Mouse (Mus musculus) forebrain, embryonic 16.5 days (tissue): Measurements from ENCODE around the gene Ccndbp1. TPM values are rescaled to one million over a fixed set of nuclear protein-coding genes. Genes with fewer than 3 reads are reported as not detected.
"Not testable (repeated sequence)": the region's sequence is repeated elsewhere in the genome, so short reads cannot be mapped to it uniquely, and the experiment has no call there.

Source experiments
- ATAC-seq: fragments of 200-750 bp; cut with Nextera tagmentation; 2 replicates; pipeline ENCODE4 v1.8.0; 2017; ENCODE audit warnings: mild to moderate bottlenecking, moderate library complexity
- H3K27ac ChIP-seq: fragments of 300-500 bp; sonication (generic); 2 replicates; pipeline ENCODE4 v1.5.1; 2014; ENCODE audit warnings: low read length, control low read depth
- H3K27me3 ChIP-seq: fragments of 300-500 bp; sonication (generic); replicated peaks from 2 replicates; pipeline ENCODE4 v1.6.1; 2014; ENCODE audit warnings: low read length; ENCODE audit not compliant: control insufficient read depth, insufficient read depth
- H3K36me3 ChIP-seq: fragments of 300-500 bp; sonication (generic); 2 replicates; pipeline ENCODE4 v1.6.1; 2014; ENCODE audit not compliant: control insufficient read depth, insufficient read depth
- H3K4me1 ChIP-seq: fragments of 300-500 bp; sonication (generic); replicated peaks from 2 replicates; pipeline ENCODE4 v1.6.1; 2014; ENCODE audit warnings: low read length; ENCODE audit not compliant: control insufficient read depth, insufficient read depth
- H3K4me2 ChIP-seq: fragments of 300-500 bp; sonication (generic); 2 replicates; pipeline ENCODE4 v1.6.1; 2014; ENCODE audit warnings: mild to moderate bottlenecking, low read length, control low read depth
- H3K4me3 ChIP-seq: fragments of 300-500 bp; sonication (generic); replicated peaks from 2 replicates; pipeline ENCODE4 v1.5.1; 2014; ENCODE audit warnings: mild to moderate bottlenecking, low read length, control low read depth
- H3K9ac ChIP-seq: fragments of 300-500 bp; sonication (generic); replicated peaks from 2 replicates; pipeline ENCODE4 v1.6.1; 2014; ENCODE audit warnings: low read depth, low read length, control low read depth
- H3K9me3 ChIP-seq: fragments of 300-500 bp; sonication (generic); 2 replicates; pipeline ENCODE4 v1.6.1; 2016; ENCODE audit warnings: low read length; ENCODE audit not compliant: control insufficient read depth
- WGBS: fragments of 180-500 bp; shearing (Covaris S2); extraction: QIAGEN DNeasy Blood & Tissue Kit; methylation state at CpG from one replicate; pipeline ENCODE4 v1.1.7; 2014; 5-methylcytosine and 5-hydroxymethylcytosine counted together
- polyA plus RNA-seq: library from polyadenylated mRNA; unstranded; fragments of >200 nt; fragmentation: Nextera tagmentation; extraction: Ambion mirVana; gene quantifications from 2 replicates; pipeline ENCODE4 v1.2.1, GENCODE M21; 2015

The Ccndbp1 gene
- polyA plus RNA-seq, 1 experiment from 2014 or later = 79.1 TPM

DNA sequence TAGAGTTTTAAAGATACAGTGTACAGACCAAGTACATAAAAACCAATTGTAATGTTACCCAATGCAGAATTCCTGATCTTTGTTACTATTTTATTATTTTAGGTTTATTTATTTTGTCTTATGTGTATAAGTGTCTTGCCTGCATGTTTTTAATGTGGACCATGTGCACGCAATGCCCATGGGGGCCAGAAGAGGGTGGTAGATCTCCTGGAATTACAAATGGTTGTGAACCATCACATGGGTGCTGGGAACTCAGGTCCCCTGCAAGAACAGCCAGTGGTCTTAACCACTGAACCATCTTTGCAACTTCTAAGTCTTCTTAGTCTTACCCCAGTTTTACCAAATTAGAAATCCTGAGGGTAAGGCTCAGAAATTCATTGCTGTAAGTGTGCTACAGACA, 23.0 kb upstream of the Ccndbp1 start:
- no peaks in the 10 kb centered on the region for H3K27me3 ChIP-seq
- H3K27ac ChIP-seq = no peak overlapping the region
- H3K9ac ChIP-seq = no peak overlapping the region
- H3K4me1 ChIP-seq = no peaks in the 10 kb centered on the region
- 88% methylated on average over 1 of the region's 1 CpGs for WGBS
- no peak overlapping the region for H3K4me3 ChIP-seq
- H3K4me2 ChIP-seq = no peak overlapping the region
- no peaks in the 10 kb centered on the region for H3K9me3 ChIP-seq
- no peak for ATAC-seq
- no peaks in the 10 kb centered on the region for H3K36me3 ChIP-seq

DNA sequence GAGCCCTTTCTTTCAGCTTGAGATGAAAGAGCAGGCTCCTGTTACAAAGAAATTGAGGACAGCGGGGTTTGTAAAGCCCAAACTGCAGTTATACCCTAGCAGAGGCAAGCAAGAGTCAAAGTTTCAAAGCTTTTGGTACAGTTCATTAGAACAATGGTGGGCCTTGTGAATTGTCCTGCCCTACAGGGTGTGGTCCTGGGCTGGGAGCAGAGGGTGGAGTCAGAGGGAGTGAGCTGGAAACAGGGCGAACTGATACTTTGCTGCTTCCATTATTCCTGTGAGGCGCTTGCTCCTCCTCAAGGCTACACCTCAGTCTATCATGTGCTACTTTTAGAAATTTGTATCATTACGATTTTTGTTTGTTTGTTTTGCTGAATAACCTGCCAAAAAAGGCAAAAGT, 17.0 kb upstream of the Ccndbp1 start:
- Histone ChIP-seq H3K9me3 (no peaks in the 10 kb centered on the region), H3K36me3 (no peaks in the 10 kb centered on the region), H3K9ac (no peak overlapping the region), H3K4me2 (no peak overlapping the region), H3K4me1 (no peaks in the 10 kb centered on the region), H3K4me3 (no peak overlapping the region), H3K27ac (no peak overlapping the region), H3K27me3 (no peaks in the 10 kb centered on the region)
- 67% methylated on average over 4 of the region's 4 CpGs for WGBS
- ATAC-seq = no peak

DNA sequence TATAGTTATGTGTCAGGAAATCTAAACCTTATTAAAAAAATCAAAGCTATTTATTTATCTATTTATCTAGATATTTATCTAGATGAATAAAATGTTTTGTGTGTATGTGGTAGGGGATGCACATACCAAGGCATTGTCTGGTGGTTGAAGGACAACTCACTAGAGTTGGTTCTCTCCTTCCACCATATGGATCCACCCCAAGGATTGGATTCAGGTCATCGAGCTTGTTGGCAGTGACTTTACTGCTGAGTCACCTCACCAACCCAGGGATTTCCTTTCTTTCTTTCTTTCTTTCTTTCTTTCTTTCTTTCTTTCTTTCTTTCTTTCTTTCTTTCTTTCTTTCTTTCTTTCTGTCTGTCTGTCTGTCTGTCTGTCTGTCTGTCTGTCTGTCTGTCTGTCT, 11.6 kb upstream of the Ccndbp1 start:
- not testable (repeated sequence) for H3K27me3 ChIP-seq, H3K36me3 ChIP-seq, H3K4me2 ChIP-seq, H3K4me1 ChIP-seq, H3K4me3 ChIP-seq, H3K9me3 ChIP-seq, H3K9ac ChIP-seq, ATAC-seq, H3K27ac ChIP-seq
- 81% methylated on average over 1 of the region's 1 CpGs for whole genome bisulfite sequencing

DNA sequence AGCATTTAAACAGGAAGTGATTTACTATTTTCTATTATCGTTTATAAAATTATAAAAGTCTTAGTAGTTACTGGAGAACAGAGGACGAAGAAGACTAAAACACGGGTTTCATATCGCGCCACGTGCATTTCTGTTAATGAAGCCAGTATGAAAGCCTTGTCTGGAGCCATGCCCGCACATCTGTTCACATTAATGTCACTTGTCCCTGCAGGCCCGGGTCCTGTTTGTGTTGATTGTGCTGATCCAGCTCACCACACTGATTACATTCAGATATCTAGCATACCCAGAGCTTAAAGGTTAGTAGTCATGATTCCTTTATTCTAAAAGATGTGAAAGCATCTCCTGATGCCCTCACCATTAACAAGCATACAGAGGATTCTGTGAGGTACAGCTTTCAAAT, 9.3 kb upstream of the Ccndbp1 start:
- 82% methylated on average over 8 of the region's 8 CpGs for WGBS
- no peak for ATAC-seq
- Histone ChIP-seq H3K4me1 (no peaks in the 10 kb centered on the region), H3K36me3 (no peaks in the 10 kb centered on the region), H3K27ac (no peak overlapping the region), H3K9me3 (no peaks in the 10 kb centered on the region), H3K4me2 (no peak overlapping the region), H3K4me3 (no peak overlapping the region), H3K9ac (no peak overlapping the region), H3K27me3 (no peaks in the 10 kb centered on the region)

DNA sequence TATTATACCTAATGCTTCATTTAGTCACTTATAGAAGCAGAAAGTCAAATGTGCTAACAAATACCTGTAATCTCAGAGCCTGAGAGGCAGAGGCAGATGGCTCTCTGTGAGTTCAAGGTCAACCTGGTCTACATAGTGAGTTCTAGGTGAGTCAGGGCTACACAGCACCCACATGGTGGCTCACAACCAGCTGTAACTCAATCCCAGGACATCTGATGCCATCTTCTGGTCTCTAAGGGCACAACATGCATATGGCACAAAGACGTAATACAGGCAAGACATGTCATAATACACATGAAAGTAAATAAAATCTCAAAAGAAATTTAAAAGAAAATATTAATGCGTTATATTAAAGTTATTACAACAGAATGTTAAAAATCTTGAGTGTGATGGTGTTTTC, 4.6 kb upstream of the Ccndbp1 start:
- peaks cover 3% of the 10 kb centered on the region for H3K4me1 ChIP-seq
- H3K36me3 ChIP-seq = no peaks in the 10 kb centered on the region
- H3K9ac ChIP-seq = no peak overlapping the region
- H3K4me2 ChIP-seq = no peak overlapping the region
- no peak for ATAC-seq
- no peak overlapping the region for H3K4me3 ChIP-seq
- WGBS = 68% methylated on average over 2 of the region's 2 CpGs
- no peak overlapping the region for H3K27ac ChIP-seq
- H3K27me3 ChIP-seq = no peaks in the 10 kb centered on the region
- H3K9me3 ChIP-seq = no peaks in the 10 kb centered on the region

DNA sequence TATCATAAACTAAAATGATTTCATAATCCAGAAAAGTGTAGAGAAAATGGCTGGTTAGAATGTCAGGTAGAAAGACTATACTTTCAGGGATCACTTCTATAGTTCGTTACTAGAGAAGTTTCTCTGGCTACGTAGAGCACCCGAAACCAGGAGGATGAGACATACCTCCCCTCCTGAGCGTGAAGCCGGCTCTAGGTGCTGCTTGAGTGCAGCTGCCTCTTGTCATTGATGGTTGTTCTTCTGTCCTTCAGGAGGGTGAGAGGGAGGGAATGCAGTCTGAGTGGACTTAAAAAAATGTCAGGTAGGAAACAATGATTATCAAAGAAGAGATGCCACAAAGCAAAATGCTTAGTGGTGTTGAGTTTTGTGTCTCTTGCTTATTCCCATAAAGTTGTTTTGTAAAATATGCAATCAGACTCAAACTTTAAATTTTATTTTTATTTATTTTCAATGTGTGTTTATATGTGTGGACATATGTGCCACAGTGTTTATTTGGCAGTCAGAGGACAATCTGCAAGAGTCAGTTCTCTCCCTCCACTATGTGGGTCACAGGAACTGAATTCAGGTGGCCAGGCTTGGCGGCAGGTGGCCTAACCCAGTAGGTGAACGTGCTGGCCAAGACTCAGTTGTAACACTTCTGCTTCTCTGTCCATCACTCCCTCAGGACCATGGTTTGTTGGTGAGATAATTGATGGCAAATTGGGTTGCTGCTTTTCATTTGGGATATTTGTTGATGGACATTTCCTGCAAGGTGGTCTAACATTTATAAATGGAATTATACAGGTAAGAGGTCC, 4.0 kb upstream of the Ccndbp1 start:
- H3K4me2 ChIP-seq = no peak overlapping the region
- no peaks in the 10 kb centered on the region for H3K36me3 ChIP-seq
- H3K4me3 ChIP-seq = no peak overlapping the region
- no peaks in the 10 kb centered on the region for H3K9me3 ChIP-seq
- no peak for ATAC-seq
- H3K4me1 ChIP-seq = peaks cover 7% of the 10 kb centered on the region
- WGBS = 82% methylated on average over 7 of the region's 7 CpGs
- H3K9ac ChIP-seq = no peak overlapping the region
- no peaks in the 10 kb centered on the region for H3K27me3 ChIP-seq
- no peak overlapping the region for H3K27ac ChIP-seq

DNA sequence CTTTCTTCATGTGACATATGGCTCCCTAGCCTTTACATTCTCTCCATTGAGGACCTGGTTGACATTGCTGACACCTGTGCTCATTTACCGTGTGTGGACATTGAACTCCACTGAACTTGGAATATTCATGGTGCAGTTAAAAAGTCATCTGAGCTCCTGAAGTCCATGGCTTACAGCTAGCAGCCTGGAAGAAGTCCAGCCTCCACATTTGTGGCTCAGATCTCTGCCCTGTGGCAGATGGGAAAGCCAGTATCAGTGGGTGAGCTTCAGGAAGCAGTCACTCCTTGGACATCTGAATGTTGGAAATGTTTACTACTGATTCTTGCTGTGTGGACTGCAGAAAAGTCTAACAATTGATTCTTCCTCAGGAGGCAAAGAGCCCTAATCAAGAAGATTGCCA, 1.2 kb upstream of the Ccndbp1 start:
- no peaks in the 10 kb centered on the region for H3K27me3 ChIP-seq
- no peak for ATAC-seq
- H3K4me2 ChIP-seq = no peak overlapping the region
- peaks cover 4% of the 10 kb centered on the region; the same call in 1 of the 2 replicates for H3K36me3 ChIP-seq
- H3K9ac ChIP-seq = no peak overlapping the region
- H3K9me3 ChIP-seq = no peaks in the 10 kb centered on the region
- 86% methylated on average over 1 of the region's 1 CpGs for WGBS
- H3K4me1 ChIP-seq = peaks cover 12% of the 10 kb centered on the region
- H3K4me3 ChIP-seq = no peak overlapping the region
- no peak overlapping the region for H3K27ac ChIP-seq

DNA sequence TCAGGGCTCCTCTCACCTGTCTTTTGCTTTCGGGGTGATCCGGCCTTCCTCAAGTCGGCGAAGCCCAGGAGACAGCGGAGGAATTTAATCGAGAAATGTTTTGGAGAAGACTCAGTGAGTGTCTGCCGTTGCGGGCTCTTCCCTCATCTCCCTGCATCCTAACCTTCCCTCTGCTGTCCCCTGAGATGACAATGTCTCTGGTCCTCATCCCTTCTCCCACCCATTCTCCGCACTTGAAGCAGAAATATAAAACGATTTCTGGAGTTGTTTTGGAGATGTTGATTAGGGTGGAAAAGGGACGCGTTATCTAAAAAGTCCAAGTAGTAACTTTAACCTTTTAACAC, 433 bp downstream of the Ccndbp1 start:
- Histone ChIP-seq H3K36me3 (peaks cover 9% of the 10 kb centered on the region; the same call in 1 of the 2 replicates), H3K4me3 (peak overlapping the region; percentile 92), H3K9me3 (no peaks in the 10 kb centered on the region), H3K27me3 (no peaks in the 10 kb centered on the region), H3K4me2 (peak overlapping the region; percentile 88), H3K9ac (peak overlapping the region; percentile 87), H3K4me1 (peaks cover 12% of the 10 kb centered on the region), H3K27ac (peak overlapping the region; percentile 58; the same call in 1 of the 2 replicates)
- peak; percentile 53 for ATAC-seq
- under 1% methylated on average over 12 of the region's 12 CpGs for WGBS

DNA sequence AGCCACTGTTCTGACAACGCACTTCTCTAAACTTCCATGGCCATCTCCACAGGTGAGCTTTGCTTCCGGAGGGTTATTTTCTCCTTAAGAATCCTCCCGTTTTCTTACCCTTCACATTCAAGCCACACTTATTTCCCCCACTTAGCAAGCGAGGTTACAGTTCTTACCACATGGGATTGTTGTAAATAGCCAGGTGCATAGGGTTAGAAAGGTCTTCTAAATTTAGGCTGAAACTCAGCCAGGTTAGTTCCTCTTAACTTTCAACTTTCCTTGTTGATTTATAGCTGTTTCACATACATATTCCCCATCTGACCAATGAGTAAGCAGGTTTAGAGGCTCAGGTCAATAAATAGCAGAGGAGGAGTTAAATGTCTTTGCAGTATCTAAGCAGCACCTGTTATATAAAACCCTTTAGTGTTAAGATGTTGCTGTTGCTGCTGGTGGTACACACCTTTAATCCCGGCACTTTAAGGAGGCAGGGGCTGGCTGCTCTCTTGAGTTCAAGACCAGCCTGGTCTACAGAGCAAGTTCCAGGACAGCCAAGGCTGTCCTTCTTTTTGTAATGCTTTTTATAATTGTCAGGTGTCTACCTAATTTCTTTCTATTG, 971 bp downstream of the Ccndbp1 start:
- WGBS = 24% methylated on average over 5 of the region's 5 CpGs
- Histone ChIP-seq H3K27ac (no peak overlapping the region), H3K9ac (peak overlapping the region; percentile 87), H3K36me3 (peaks cover 9% of the 10 kb centered on the region; the same call in 1 of the 2 replicates), H3K4me2 (peak overlapping the region; percentile 88), H3K27me3 (no peaks in the 10 kb centered on the region), H3K4me1 (peaks cover 12% of the 10 kb centered on the region), H3K9me3 (no peaks in the 10 kb centered on the region), H3K4me3 (peak overlapping the region; percentile 92)
- ATAC-seq = no peak
